Mouse (Mus musculus): Measurements from ENCODE around the gene Kcnk3. TPM values are rescaled to one million over a fixed set of nuclear protein-coding genes. Genes with fewer than 3 reads are reported as not detected.
A peak's percentile ranks its signal among the peaks of the same experiment; 100 is the strongest.

The Kcnk3 gene
- polyA plus RNA-seq, 1 experiment from 2014 or later, result 0.63 TPM

- WGBS, result 47% methylated on average over 4 of the region's 4 CpGs
- no peak overlapping the region for H3K27ac ChIP-seq
- H3K4me1 ChIP-seq, result peaks cover 17% of the 10 kb centered on the region
- peak overlapping the region; percentile 94 for H3K4me2 ChIP-seq
- peak overlapping the region; percentile 44 for H3K4me3 ChIP-seq
- no peak overlapping the region; the same call in 1 of the 2 replicates for H3K9ac ChIP-seq
- H3K36me3 ChIP-seq, result no peaks in the 10 kb centered on the region
- no peak for ATAC-seq (ENCODE audit: insufficient number of reproducible peaks, insufficient read depth, low FRiP score, low TSS enrichment, low read depth)
- H3K27me3 ChIP-seq, result peaks cover 82% of the 10 kb centered on the region
- H3K9me3 ChIP-seq, result no peaks in the 10 kb centered on the region
Observed at GRCm38 (mm10) chr5:30589069-30589468, 1.1 kb downstream of the Kcnk3 start.

GRCm38 (mm10) chr5:30589546-30589945, 1.6 kb downstream of the Kcnk3 start:
- H3K27me3 ChIP-seq, result peaks cover 81% of the 10 kb centered on the region
- no peaks in the 10 kb centered on the region for H3K36me3 ChIP-seq
- 0 out of 2 replicates have a peak overlapping the region, but pooled peaks have one; percentile 94 for H3K4me2 ChIP-seq
- no peak overlapping the region for H3K27ac ChIP-seq
- H3K4me3 ChIP-seq, result no peak overlapping the region
- H3K4me1 ChIP-seq, result peaks cover 19% of the 10 kb centered on the region
- H3K9ac ChIP-seq, result no peak overlapping the region
- 73% methylated on average over 3 of the region's 3 CpGs for WGBS
- no peak for ATAC-seq (ENCODE audit: insufficient number of reproducible peaks, insufficient read depth, low FRiP score, low TSS enrichment, low read depth)
- no peaks in the 10 kb centered on the region for H3K9me3 ChIP-seq

- no peak overlapping the region for H3K9ac ChIP-seq
- H3K4me2 ChIP-seq, result no peak overlapping the region
- ATAC-seq (ENCODE audit: insufficient number of reproducible peaks, insufficient read depth, low FRiP score, low TSS enrichment, low read depth), result no peak
- H3K27me3 ChIP-seq, result peaks cover 79% of the 10 kb centered on the region
- no peak overlapping the region for H3K27ac ChIP-seq
- H3K4me3 ChIP-seq, result no peak overlapping the region
- H3K9me3 ChIP-seq, result no peaks in the 10 kb centered on the region
- WGBS, result 83% methylated on average over 5 of the region's 5 CpGs
- no peaks in the 10 kb centered on the region for H3K36me3 ChIP-seq
- H3K4me1 ChIP-seq, result peaks cover 19% of the 10 kb centered on the region
Observed at GRCm38 (mm10) chr5:30590231-30590630, 2.3 kb downstream of the Kcnk3 start.

GRCm38 (mm10) chr5:30591205-30591731, 3.3 kb downstream of the Kcnk3 start:
- Histone ChIP-seq H3K9me3 (no peaks in the 10 kb centered on the region), H3K27me3 (peaks cover 69% of the 10 kb centered on the region), H3K4me1 (peaks cover 19% of the 10 kb centered on the region), H3K36me3 (no peaks in the 10 kb centered on the region), H3K9ac (no peak overlapping the region), H3K4me2 (no peak overlapping the region), H3K27ac (no peak overlapping the region), H3K4me3 (no peak overlapping the region)
- no peak for ATAC-seq (ENCODE audit: insufficient number of reproducible peaks, insufficient read depth, low FRiP score, low TSS enrichment, low read depth)
- WGBS, result 50% methylated on average over 5 of the region's 5 CpGs

GRCm38 (mm10) chr5:30591786-30592185, 3.8 kb downstream of the Kcnk3 start:
- H3K4me2 ChIP-seq, result no peak overlapping the region
- H3K36me3 ChIP-seq, result no peaks in the 10 kb centered on the region
- H3K27ac ChIP-seq, result no peak overlapping the region
- peaks cover 19% of the 10 kb centered on the region for H3K4me1 ChIP-seq
- no peak overlapping the region for H3K4me3 ChIP-seq
- 84% methylated on average over 8 of the region's 8 CpGs for WGBS
- no peaks in the 10 kb centered on the region for H3K9me3 ChIP-seq
- H3K27me3 ChIP-seq, result peaks cover 64% of the 10 kb centered on the region
- no peak overlapping the region for H3K9ac ChIP-seq
- no peak for ATAC-seq (ENCODE audit: insufficient number of reproducible peaks, insufficient read depth, low FRiP score, low TSS enrichment, low read depth)

- Histone ChIP-seq H3K9ac (no peak overlapping the region), H3K4me2 (no peak overlapping the region), H3K36me3 (no peaks in the 10 kb centered on the region), H3K9me3 (no peaks in the 10 kb centered on the region), H3K4me3 (no peak overlapping the region), H3K27ac (no peak overlapping the region), H3K27me3 (peaks cover 57% of the 10 kb centered on the region), H3K4me1 (peaks cover 19% of the 10 kb centered on the region)
- WGBS, result 83% methylated on average over 11 of the region's 11 CpGs
- no peak for ATAC-seq (ENCODE audit: insufficient number of reproducible peaks, insufficient read depth, low FRiP score, low TSS enrichment, low read depth)
Observed at GRCm38 (mm10) chr5:30592279-30592980, 4.5 kb downstream of the Kcnk3 start.

- Histone ChIP-seq H3K27me3 (peaks cover 48% of the 10 kb centered on the region), H3K27ac (no peak overlapping the region), H3K4me3 (no peak overlapping the region), H3K4me2 (no peak overlapping the region), H3K9ac (no peak overlapping the region), H3K36me3 (no peaks in the 10 kb centered on the region), H3K4me1 (peaks cover 15% of the 10 kb centered on the region), H3K9me3 (no peaks in the 10 kb centered on the region)
- WGBS, result 81% methylated on average over 11 of the region's 11 CpGs
- ATAC-seq (ENCODE audit: insufficient number of reproducible peaks, insufficient read depth, low FRiP score, low TSS enrichment, low read depth), result no peak
Observed at GRCm38 (mm10) chr5:30593360-30593759, 5.4 kb downstream of the Kcnk3 start.

- peaks cover 42% of the 10 kb centered on the region for H3K27me3 ChIP-seq
- no peak overlapping the region for H3K27ac ChIP-seq
- ATAC-seq (ENCODE audit: insufficient number of reproducible peaks, insufficient read depth, low FRiP score, low TSS enrichment, low read depth), result no peak
- H3K4me2 ChIP-seq, result no peak overlapping the region
- peaks cover 9% of the 10 kb centered on the region for H3K4me1 ChIP-seq
- H3K36me3 ChIP-seq, result no peaks in the 10 kb centered on the region
- no peak overlapping the region for H3K4me3 ChIP-seq
- 31% methylated on average over 10 of the region's 10 CpGs for WGBS
- H3K9ac ChIP-seq, result no peak overlapping the region
- H3K9me3 ChIP-seq, result no peaks in the 10 kb centered on the region
Observed at GRCm38 (mm10) chr5:30593811-30594504, 6.0 kb downstream of the Kcnk3 start.

GRCm38 (mm10) chr5:30594953-30595560, 7.1 kb downstream of the Kcnk3 start:
- Histone ChIP-seq H3K9me3 (no peaks in the 10 kb centered on the region), H3K4me1 (peaks cover 3% of the 10 kb centered on the region; the same call in 1 of the 2 replicates), H3K27me3 (peaks cover 31% of the 10 kb centered on the region), H3K36me3 (no peaks in the 10 kb centered on the region), H3K27ac (no peak overlapping the region), H3K4me2 (no peak overlapping the region), H3K4me3 (no peak overlapping the region), H3K9ac (no peak overlapping the region)
- ATAC-seq (ENCODE audit: insufficient number of reproducible peaks, insufficient read depth, low FRiP score, low TSS enrichment, low read depth), result no peak
- 40% methylated on average over 6 of the region's 6 CpGs for WGBS

- Histone ChIP-seq H3K4me2 (no peak overlapping the region), H3K9ac (no peak overlapping the region), H3K4me1 (no peaks in the 10 kb centered on the region), H3K36me3 (no peaks in the 10 kb centered on the region), H3K27ac (no peak overlapping the region), H3K4me3 (no peak overlapping the region), H3K27me3 (peaks cover 4% of the 10 kb centered on the region; the same call in 1 of the 2 replicates), H3K9me3 (no peaks in the 10 kb centered on the region)
- WGBS, result 28% methylated on average over 4 of the region's 4 CpGs
- ATAC-seq (ENCODE audit: insufficient number of reproducible peaks, insufficient read depth, low FRiP score, low TSS enrichment, low read depth), result no peak
Observed at GRCm38 (mm10) chr5:30601397-30601796, 13.4 kb downstream of the Kcnk3 start.

GRCm38 (mm10) chr5:30603255-30603654, 15.3 kb downstream of the Kcnk3 start:
- no peak overlapping the region for H3K9ac ChIP-seq
- peaks cover 4% of the 10 kb centered on the region; the same call in 1 of the 2 replicates for H3K27me3 ChIP-seq
- H3K4me2 ChIP-seq, result no peak overlapping the region
- ATAC-seq (ENCODE audit: insufficient number of reproducible peaks, insufficient read depth, low FRiP score, low TSS enrichment, low read depth), result no peak
- no peak overlapping the region for H3K4me3 ChIP-seq
- H3K36me3 ChIP-seq, result no peaks in the 10 kb centered on the region
- H3K4me1 ChIP-seq, result no peaks in the 10 kb centered on the region
- no peaks in the 10 kb centered on the region for H3K9me3 ChIP-seq
- H3K27ac ChIP-seq, result no peak overlapping the region
- WGBS, result 64% methylated on average over 3 of the region's 3 CpGs
